Mouse (Mus musculus) megakaryocyte, embryonic 14.5 days (primary cell): ENCODE results near the gene Mcm9. TPM values are rescaled to one million over a fixed set of nuclear protein-coding genes. Genes with fewer than 3 reads are reported as not detected.

Experiments
- H3K27me3 ChIP-seq: replicated peaks from 2 replicates; pipeline ENCODE3; 2012; ENCODE audit warnings: inconsistent platforms
- H3K36me3 ChIP-seq: replicated peaks from 2 replicates; pipeline ENCODE3; 2012; ENCODE audit warnings: low read length, inconsistent platforms, mixed read lengths
- H3K4me1 ChIP-seq: 2 replicates; pipeline ENCODE4 v1.6.1; 2012; ENCODE audit warnings: inconsistent platforms
- H3K4me3 ChIP-seq: replicated peaks from 2 replicates; pipeline ENCODE3; 2012; ENCODE audit warnings: moderate library complexity, mild to moderate bottlenecking, inconsistent platforms
- H3K9me3 ChIP-seq: 2 replicates; pipeline ENCODE4 v1.6.1; 2012; ENCODE audit warnings: inconsistent platforms
- FLI1 ChIP-seq: IDR thresholded peaks from 2 replicates; pipeline ENCODE4 v1.6.1; 2012; ENCODE audit warnings: low read length, inconsistent platforms, mixed read lengths
- GATA1 ChIP-seq: IDR thresholded peaks from 3 replicates; pipeline ENCODE4 v1.6.1; 2012; ENCODE audit warnings: mixed read lengths, low read length, inconsistent platforms, borderline replicate concordance
- polyA plus RNA-seq: library from polyadenylated mRNA; stranded (reverse); fragments of >175 nt; gene quantifications from 2 replicates; pipeline ENCODE4 v1.2.3, GENCODE M21; 2012; ENCODE audit warnings: low replicate concordance; ENCODE audit not compliant: insufficient read depth

Mcm9 gene
- polyA plus RNA-seq, 1 experiment: 1.8 TPM

- H3K36me3 ChIP-seq: no peaks in the 10 kb centered on the region
- no peaks in the 10 kb centered on the region for H3K9me3 ChIP-seq
- no peak for TF ChIP-seq GATA1
- TF ChIP-seq FLI1: no peak
- no peak overlapping the region for H3K4me3 ChIP-seq
- H3K27me3 ChIP-seq: no peaks in the 10 kb centered on the region
- H3K4me1 ChIP-seq: peaks cover 10% of the 10 kb centered on the region; the same call in 1 of the 2 replicates
Measured at GRCm38 (mm10) chr10:53580621-53581081, 49.6 kb downstream of the Mcm9 start.

DNA sequence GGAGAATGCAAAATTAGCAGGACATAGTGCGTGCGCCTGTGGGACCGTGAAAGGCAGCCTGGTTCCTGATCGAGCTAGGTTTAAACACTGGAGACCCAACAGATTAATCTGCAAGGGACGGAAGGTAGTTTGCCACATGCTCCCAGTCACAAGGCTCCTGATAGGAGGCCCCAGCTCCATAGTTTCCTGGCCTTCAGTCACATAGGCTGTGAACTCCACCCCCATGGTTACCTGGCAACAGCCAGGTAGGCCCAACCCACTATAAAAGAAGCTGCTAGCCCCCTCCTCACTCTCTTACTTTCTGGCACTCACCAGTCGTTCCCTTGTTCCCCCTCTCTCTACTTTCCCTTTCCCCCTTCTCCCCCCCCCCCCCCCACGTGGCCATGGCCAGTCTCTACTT is 50.1 kb downstream of the Mcm9 start:
- Histone ChIP-seq H3K4me3 (no peak overlapping the region), H3K36me3 (no peaks in the 10 kb centered on the region)
- TF ChIP-seq FLI1 (no peak), GATA1 (no peak)

DNA sequence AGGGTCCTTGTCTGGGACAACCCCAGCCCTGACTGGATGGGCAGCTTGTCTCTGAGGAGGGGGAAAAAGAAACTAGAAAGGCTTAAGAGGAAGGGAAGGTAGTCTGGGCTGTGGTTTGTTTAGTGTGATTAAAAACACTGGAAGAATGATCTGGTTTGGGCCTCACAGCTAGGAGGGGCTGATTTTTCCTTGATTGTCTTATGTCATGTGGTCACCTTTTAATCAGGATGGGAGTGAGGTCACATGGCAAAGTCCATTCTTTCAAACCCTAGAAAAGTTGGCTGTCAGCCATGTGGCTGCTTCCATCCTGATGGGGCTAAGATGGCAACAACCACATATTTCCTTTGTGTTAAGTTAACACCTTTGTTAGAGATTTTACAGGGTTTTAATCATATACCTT is 61.7 kb downstream of the Mcm9 start:
- peaks cover 4% of the 10 kb centered on the region; the same call in 1 of the 2 replicates for H3K4me1 ChIP-seq
- H3K27me3 ChIP-seq: no peaks in the 10 kb centered on the region
- peaks cover 4% of the 10 kb centered on the region; the same call in 1 of the 2 replicates for H3K9me3 ChIP-seq
- no peak overlapping the region for H3K4me3 ChIP-seq
- TF ChIP-seq GATA1: no peak
- TF ChIP-seq FLI1: no peak
- H3K36me3 ChIP-seq: peaks cover 1% of the 10 kb centered on the region

More for the DNA sequence above, 50.1 kb downstream of the Mcm9 start:
- no peaks in the 10 kb centered on the region for H3K27me3 ChIP-seq
- no peaks in the 10 kb centered on the region for H3K9me3 ChIP-seq
- peaks cover 10% of the 10 kb centered on the region; the same call in 1 of the 2 replicates for H3K4me1 ChIP-seq

GRCm38 (mm10) chr10:53565538-53565937 is 64.7 kb downstream of the Mcm9 start:
- no peak overlapping the region for H3K4me3 ChIP-seq
- TF ChIP-seq FLI1: no peak
- TF ChIP-seq GATA1: no peak
- no peaks in the 10 kb centered on the region for H3K27me3 ChIP-seq
- peaks cover 7% of the 10 kb centered on the region for H3K36me3 ChIP-seq
- peaks cover 4% of the 10 kb centered on the region; the same call in 1 of the 2 replicates for H3K4me1 ChIP-seq
- peaks cover 4% of the 10 kb centered on the region; the same call in 1 of the 2 replicates for H3K9me3 ChIP-seq

DNA sequence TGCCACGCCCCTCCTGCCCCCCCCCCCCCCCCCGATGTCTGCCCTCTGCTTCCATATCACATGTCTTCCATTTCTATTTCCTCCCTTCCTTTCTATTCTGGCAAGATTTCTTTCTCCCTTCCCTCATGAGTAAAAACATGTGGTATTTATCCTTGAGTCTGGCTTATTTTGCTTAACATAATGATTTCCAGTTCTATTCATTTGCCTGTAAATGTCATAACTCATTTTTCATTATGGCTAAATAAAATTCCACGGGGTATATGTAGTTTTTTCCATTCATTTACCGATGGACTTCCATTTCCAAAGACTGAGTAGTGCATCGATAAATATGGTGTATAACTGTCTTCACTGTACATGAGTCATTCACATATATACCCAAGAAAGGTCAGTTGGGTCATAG is 68.2 kb downstream of the Mcm9 start:
- TF ChIP-seq GATA1 (no peak), FLI1 (no peak)
- Histone ChIP-seq H3K27me3 (no peaks in the 10 kb centered on the region), H3K9me3 (peaks cover 4% of the 10 kb centered on the region; the same call in 1 of the 2 replicates), H3K4me3 (no peak overlapping the region), H3K4me1 (peaks cover 4% of the 10 kb centered on the region; the same call in 1 of the 2 replicates), H3K36me3 (peaks cover 12% of the 10 kb centered on the region)

GRCm38 (mm10) chr10:53537596-53537995 is 92.6 kb downstream of the Mcm9 start:
- no peaks in the 10 kb centered on the region for H3K27me3 ChIP-seq
- no peaks in the 10 kb centered on the region for H3K9me3 ChIP-seq
- H3K4me1 ChIP-seq: peaks cover 17% of the 10 kb centered on the region
- peaks cover 64% of the 10 kb centered on the region for H3K36me3 ChIP-seq
- TF ChIP-seq GATA1 (no peak), FLI1 (no peak)
- H3K4me3 ChIP-seq: no peak overlapping the region

DNA sequence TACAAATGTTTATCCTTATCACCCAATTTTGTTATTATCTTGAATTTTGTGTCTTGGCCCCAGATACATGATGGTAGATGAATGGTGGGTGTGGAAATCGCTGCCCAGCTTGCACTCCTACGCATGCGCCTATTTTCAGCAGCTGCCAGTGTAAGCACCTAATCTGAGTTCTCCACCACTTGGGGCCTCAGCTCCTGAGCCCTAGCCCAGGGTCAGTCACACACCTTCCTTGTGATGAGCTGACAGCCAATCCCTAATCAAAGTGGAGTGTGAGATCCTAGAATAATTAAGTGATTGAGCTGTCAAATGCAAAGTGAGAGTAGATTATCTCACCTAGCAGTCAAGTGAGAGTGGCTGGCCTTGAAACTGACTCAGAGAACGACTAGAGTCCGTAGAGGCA is 97.9 kb downstream of the Mcm9 start:
- Histone ChIP-seq H3K9me3 (no peaks in the 10 kb centered on the region), H3K36me3 (peaks cover 21% of the 10 kb centered on the region), H3K4me1 (peaks cover 8% of the 10 kb centered on the region; the same call in 1 of the 2 replicates), H3K27me3 (no peaks in the 10 kb centered on the region), H3K4me3 (no peak overlapping the region)
- no peak for TF ChIP-seq FLI1
- no peak for TF ChIP-seq GATA1

GRCm38 (mm10) chr10:53527838-53528773 is 102.1 kb downstream of the Mcm9 start:
- H3K4me1 ChIP-seq: peaks cover 5% of the 10 kb centered on the region
- H3K9me3 ChIP-seq: 0 out of 2 replicates have a peak, but pooled peaks cover 3% of the 10 kb centered on the region
- no peaks in the 10 kb centered on the region for H3K36me3 ChIP-seq
- no peaks in the 10 kb centered on the region for H3K27me3 ChIP-seq
- no peak overlapping the region for H3K4me3 ChIP-seq
- TF ChIP-seq GATA1: no peak
- TF ChIP-seq FLI1: no peak

DNA sequence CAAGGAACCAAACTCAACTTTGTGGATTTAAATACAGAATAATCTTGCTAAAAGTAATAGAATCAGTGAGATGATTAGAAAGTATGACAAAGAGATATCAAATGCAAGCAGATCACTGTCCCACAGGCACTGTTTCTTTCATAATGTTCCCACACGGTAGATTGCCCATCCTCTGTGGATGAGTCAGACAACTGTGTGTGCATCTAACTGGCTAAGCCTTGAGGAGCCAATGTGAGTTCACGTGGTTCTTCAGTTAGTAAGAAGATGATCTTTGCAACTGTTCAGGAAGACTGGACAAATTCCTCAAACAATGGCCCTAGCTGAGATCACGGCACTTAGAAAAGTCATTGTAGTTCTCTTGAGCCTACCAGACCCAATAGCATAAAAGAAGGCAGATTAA is 102.9 kb downstream of the Mcm9 start:
- no peak for TF ChIP-seq GATA1
- no peak for TF ChIP-seq FLI1
- Histone ChIP-seq H3K4me3 (no peak overlapping the region), H3K9me3 (0 out of 2 replicates have a peak, but pooled peaks cover 3% of the 10 kb centered on the region), H3K4me1 (peaks cover 5% of the 10 kb centered on the region), H3K27me3 (no peaks in the 10 kb centered on the region), H3K36me3 (no peaks in the 10 kb centered on the region)

- Histone ChIP-seq H3K9me3 (0 out of 2 replicates have a peak, but pooled peaks cover 3% of the 10 kb centered on the region), H3K4me1 (peaks cover 5% of the 10 kb centered on the region), H3K27me3 (no peaks in the 10 kb centered on the region), H3K4me3 (no peak overlapping the region), H3K36me3 (no peaks in the 10 kb centered on the region)
- TF ChIP-seq GATA1 (no peak), FLI1 (no peak)
Measured at GRCm38 (mm10) chr10:53526350-53526749, 103.9 kb downstream of the Mcm9 start.
